Mouse (Mus musculus): ENCODE results near the gene Txndc9.

Gene Txndc9

DNA sequence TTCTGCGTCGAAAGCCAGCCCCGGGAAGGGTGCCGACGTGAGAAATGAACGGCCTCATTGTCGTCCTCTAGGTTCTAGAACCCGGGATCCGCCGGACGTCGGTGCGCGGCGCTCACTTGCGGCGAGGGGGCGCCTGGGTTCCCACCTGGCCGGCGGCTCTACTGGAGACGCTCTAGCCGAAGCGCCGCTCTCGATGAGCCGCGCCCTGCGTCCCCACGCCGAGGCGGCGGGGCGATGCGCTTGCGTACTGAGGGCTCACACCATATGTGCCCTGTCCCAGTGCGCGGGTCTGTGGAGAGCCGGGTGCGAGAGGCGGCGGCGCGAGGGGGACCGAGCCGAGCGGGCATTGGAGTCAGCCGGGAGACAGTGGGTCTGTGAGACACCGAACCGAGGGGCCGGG, at the start of gene Txndc9, which contains the start of gene Eif5b:
TSS of gene Txndc9 (minus strand) at position 27 of the 400 bp plus-strand sequence.
TSS of gene Eif5b (plus strand) at position 144 of the 400 bp plus-strand sequence.
- in situ Hi-C loops (cut with MboI, MseI), result no loop called here

DNA sequence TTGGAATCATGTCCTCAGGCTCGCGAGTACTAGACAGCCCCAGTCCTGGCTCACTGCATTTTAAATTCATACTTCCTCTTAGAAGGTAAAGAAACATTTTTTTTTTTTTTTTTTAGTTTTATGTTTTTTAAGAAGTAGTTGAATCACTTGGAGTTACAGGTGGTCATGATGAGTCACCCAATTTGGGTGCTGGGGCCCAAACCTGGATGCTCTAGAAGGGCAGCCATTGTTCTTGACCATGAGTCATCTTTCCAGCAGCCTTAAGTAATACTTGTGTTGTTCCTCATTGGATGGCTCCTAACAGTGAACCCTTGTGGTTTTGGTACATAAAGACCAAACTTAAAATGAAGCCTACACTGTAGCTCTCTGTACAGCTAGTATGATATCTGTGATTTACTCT, 41.2 kb upstream of the Txndc9 start:
- in situ Hi-C loops (cut with MboI, MseI), result loop anchor here (5.0 kb wide), 1 partner anchor 43 kb away; no protein-coding TSS in a partner anchor

DNA sequence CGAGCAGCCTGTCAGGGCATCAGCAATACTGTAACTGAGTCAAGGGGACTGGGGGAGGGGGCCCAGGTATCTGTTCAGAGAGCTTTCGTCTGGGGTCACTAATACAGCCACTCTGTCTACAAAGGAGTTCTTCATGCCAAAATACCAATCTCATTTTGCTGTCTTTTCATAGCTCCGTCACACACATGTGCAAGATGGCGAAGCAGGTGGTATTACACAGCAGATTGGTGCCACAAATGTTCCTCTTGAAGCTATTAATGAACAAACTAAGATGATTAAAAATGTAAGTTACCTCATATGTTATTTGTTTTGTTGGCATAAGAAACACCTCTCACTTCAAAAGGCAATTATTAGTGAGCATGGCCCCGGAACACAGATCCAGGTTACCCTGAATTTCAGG, 39.7 kb upstream of the Txndc9 start:
- in situ Hi-C loops (cut with MboI, MseI), result loop anchor here (5.0 kb wide), 1 partner anchor 45 kb away; no protein-coding TSS in a partner anchor

DNA sequence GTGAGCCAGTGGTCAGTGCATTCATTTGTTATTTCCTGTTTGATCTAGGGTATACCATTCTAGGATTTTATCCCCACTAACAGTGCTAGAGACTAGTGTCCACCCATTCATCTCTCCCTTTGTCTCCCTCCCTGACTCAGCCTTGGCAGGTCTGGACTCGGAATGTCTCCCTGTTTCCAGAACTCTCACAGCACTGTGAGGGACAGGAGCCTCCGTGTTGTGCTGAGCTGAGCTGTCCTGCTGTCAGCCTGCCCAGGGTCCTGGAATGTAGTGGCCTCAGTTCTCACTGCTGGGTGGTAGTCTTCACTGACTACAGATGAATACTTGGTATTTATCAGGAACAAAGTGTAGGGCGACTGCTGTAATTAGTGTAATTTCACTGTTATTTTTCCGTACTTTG, 37.8 kb upstream of the Txndc9 start:
- in situ Hi-C loops (cut with MboI, MseI), result loop anchor here (5.0 kb wide), 1 partner anchor 47 kb away; no protein-coding TSS in a partner anchor

DNA sequence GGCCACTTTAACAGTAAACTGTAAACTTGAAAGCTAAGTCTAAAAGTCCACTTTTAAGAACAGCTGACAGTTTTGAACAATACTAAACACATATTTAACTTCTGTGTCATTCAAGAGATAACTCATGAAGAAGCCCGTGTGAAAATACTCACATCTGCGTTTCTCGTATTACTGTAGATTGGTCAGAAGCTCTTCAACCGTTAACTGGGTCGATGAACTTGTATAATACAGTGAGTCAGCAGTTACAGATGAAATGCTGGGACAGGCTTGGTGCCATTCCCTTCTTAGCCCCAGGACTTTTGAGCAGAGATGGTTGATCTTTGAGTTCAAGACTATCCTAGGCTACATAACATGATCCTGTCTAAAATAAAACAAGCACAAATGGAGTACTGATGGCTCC, 33.7 kb upstream of the Txndc9 start:
- in situ Hi-C loops (cut with MboI, MseI), result no loop called here

- in situ Hi-C loops (cut with MboI, MseI), result no loop called here
These were observed 29.6 kb upstream of the Txndc9 start for GRCm38 (mm10) chr1:38027301-38027700.

DNA sequence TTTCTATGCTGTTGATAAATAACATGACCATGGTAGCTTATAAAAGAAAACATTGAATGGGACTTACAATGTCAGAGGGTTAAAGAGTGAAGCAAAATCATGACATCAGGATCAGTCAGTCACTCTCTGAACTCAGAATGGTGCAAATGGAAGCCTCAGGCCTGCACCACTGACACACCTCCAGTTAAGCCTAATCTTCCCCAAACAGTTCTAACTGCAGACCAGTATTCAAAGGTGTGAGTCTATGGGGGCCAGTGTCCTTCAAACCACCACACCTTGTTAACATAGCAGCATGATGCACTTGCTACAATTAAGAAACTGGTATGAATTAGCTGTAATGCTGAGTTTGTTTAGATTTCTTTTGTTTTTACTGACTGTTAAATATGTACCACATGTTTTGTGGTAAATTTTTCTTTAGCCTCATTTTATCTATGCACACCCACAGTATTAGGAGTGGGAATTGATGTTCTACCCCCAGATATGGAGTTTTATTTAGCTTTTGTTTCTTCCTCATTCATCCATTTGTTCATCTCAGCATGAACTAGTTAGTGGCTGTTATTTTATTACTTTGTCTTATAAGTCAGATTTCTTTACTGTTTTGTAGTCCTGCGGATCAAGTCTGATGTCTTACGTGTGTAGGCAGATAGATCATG, 17.0 kb upstream of the Txndc9 start:
- in situ Hi-C loops (cut with MboI, MseI), result no loop called here

GRCm38 (mm10) chr1:38012509-38012908, 14.8 kb upstream of the Txndc9 start:
- in situ Hi-C loops (cut with MboI, MseI), result no loop called here

GRCm38 (mm10) chr1:38012104-38012503, 14.4 kb upstream of the Txndc9 start:
- in situ Hi-C loops (cut with MboI, MseI), result no loop called here

DNA sequence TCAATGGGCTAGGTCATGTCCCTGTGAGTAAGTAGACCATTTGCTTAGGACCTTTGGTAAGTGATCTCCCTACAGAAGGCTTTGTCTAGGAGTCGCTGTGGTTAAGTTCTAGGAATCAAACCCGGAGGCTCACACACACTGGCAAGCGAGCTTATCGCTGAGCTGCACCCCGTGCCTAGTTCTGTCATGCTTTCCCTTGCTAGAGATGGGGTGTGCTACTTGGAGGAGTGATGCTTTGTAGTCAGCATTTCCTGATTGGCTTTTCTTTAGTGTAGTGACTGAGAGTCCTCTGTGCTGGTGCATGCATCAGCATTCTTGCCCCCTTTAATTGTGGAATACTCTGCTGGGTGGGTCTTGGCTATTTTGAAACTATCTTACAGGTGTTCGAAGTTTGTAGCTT, 14.0 kb upstream of the Txndc9 start:
- in situ Hi-C loops (cut with MboI, MseI), result no loop called here

- in situ Hi-C loops (cut with MboI, MseI), result no loop called here
These were observed 9.0 kb upstream of the Txndc9 start for GRCm38 (mm10) chr1:38006741-38007140.

DNA sequence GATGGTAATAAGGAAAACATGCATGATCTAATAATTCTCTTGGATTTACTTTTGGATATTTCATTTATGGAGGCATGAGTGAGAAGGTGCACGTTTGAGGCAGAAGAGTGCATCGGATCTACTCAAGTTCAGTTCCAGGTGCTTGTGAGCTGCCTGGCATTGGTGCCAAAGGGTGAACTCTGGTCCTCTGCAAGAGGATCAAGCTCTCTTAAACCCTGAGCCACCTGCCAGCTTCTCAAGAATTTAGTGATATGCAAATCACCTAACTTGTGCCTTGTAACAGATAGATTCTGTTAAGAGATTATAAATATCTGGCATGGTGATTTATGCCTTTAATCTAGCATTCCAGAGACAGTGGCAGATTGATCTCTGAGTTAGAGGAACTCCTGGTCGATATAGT, 5.4 kb upstream of the Txndc9 start:
- in situ Hi-C loops (cut with MboI, MseI), result no loop called here

- in situ Hi-C loops (cut with MboI, MseI), result no loop called here
These were observed 4.3 kb upstream of the Txndc9 start for GRCm38 (mm10) chr1:38001956-38002355.

DNA sequence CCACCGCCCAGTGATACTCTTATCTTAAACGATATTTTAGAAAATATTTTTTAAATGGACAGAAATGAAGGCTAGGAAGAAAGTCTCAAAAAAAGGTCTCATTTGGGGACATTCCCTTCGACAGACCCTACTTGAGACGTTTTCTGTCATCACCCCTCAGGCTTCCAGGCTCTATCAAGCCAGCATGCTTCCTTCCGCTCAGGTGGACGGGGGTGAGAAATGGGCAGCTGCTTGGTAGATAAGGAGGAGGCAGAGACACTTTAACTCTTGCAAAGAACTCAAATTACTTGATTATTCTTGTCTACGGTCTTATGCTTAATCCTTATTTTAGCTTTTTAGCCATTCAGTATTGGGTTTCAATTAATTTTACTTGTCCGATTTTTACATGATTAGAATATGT, 3.2 kb upstream of the Txndc9 start:
- in situ Hi-C loops (cut with MboI, MseI), result no loop called here

GRCm38 (mm10) chr1:37999552-37999951, 1.9 kb upstream of the Txndc9 start:
- in situ Hi-C loops (cut with MboI, MseI), result no loop called here

- in situ Hi-C loops (cut with MboI, MseI), result no loop called here
These were observed 892 bp upstream of the Txndc9 start for GRCm38 (mm10) chr1:37998371-37999199.

DNA sequence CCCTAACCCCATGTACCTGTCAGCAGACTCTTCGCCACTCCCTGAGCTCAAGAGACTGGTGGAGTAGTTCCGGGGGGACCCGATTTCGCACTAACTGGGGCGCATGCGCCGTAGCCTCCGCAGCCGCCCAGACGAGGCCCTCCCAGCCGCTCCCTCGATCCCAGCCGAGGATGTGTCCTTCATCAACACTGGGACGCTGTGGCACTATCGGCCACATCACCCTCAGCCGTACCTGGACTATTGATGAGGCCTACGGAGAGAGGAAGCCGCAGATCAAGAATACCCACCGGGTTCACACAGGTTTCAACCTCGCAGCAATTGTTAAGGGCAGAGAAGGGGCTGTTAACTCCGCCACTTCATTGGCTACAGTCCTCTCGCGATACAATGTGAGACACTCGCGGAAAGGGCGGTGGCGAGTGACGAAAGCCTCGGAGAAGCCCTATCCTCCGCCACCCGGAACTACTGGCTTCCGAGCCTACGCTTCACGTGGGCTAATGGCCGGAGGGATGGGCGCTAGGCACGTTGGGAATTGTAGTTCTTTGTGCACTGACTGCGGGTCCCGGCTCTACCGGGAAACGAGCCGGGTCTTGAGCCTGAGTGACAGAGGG, 712 bp downstream of the Txndc9 start:
- in situ Hi-C loops (cut with MboI, MseI), result no loop called here

DNA sequence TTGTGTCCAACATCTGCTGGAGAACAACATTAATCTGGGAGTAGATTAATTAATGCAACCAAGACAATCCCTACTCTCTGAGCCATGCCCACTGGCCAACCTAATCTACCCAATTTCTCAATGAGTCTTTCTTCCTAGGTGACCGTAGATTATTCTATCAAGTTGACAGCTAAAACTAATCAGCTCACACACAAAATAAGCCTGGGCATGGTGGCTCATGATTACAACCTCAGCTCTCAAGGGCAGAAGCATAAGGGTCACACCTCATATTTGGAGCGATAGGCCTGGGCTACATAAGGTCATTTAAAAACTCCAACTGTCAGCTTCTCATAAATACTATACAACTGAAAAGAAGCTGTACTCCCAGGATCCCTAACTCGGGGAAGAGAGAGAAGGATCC, 1.5 kb downstream of the Txndc9 start:
- in situ Hi-C loops (cut with MboI, MseI), result no loop called here

GRCm38 (mm10) chr1:37987856-37988255, 9.8 kb downstream of the Txndc9 start:
- in situ Hi-C loops (cut with MboI, MseI), result loop anchor here (5.0 kb wide), 1 partner anchor 91 kb away; no protein-coding TSS in a partner anchor

DNA sequence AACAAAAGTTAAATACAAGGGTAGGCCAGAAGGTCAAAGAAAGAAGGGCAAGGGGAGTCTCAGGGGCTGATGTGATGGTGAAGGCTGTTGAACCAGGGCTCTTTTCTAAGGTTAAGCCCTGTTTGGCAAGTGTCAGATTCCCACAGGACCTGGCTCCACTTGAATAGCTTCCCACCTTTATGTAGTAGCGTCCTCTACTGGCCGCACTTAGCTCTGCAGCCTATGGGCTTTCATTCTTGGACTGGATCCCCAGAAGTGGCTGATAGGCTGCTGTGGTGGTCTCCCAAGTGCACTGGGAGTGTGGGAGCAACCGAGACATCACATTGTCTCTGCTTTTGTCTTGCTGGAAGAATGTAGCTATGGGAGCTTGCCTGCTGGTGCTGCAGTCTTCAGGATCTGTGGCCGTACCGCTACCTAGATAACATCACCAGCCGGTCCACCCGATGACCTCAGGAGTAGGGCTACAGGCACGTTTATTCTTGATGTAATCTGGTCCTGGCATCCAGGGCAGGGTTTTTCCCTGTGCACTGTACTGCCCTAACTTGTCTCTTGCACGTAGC, 11.8 kb downstream of the Txndc9 start:
- in situ Hi-C loops (cut with MboI, MseI), result loop anchor here (5.0 kb wide), 1 partner anchor 89 kb away; no protein-coding TSS in a partner anchor

GRCm38 (mm10) chr1:37984326-37984725, 13.4 kb downstream of the Txndc9 start:
- in situ Hi-C loops (cut with MboI, MseI), result no loop called here

DNA sequence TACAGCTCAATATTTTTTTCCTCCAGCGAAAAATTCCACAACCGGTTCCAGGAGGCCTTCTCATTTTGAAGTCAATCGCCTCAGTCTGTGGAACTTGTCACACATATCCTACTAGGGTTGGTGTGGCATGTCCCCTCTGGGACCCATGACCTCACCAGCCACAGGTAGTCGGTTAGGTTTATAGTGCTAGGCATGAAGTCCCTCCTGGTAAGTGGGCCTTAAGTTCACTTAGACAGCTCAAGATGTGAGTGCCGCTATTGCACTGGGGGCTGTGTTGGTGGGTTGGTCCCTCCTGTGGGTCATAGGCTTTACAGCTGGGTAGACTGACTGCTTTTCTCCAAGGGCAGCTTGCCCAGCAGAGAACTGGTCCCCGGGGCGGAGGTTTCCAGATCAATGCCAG, 20.4 kb downstream of the Txndc9 start:
- in situ Hi-C loops (cut with MboI, MseI), result no loop called here

Data from T-helper 1 cell (primary cell).